Mouse (Mus musculus) neural tube, embryonic 11.5 days (tissue): ENCODE results near the gene Gckr. TPM values are rescaled to one million over a fixed set of nuclear protein-coding genes. Genes with fewer than 3 reads are reported as not detected.

ENCODE experiments used
- polyA plus RNA-seq: library from polyadenylated mRNA; unstranded; fragments of >200 nt; fragmentation: Nextera tagmentation; extraction: Ambion mirVana; gene quantifications from 2 replicates; pipeline ENCODE4 v1.2.1, GENCODE M21; 2014

The Gckr gene
- polyA plus RNA-seq, 1 experiment from 2014 or later = not detected

Other genes with a start within 250 kb of the Gckr start
- 95.1 and 98.5 TPM in 2 replicates for gene Atraid, start 249.1 kb upstream of the Gckr start, polyA plus RNA-seq
- gene Slc5a6, start 248.5 kb upstream of the Gckr start, polyA plus RNA-seq = 9.3 and 9.7 TPM in 2 replicates
- 27.9 and 28.2 TPM in 2 replicates for gene Cad, start 242.7 kb upstream of the Gckr start, polyA plus RNA-seq
- not detected in 2 replicates for gene Dnajc5g, start 191.2 kb upstream of the Gckr start, polyA plus RNA-seq
- gene Slc30a3, start 189.2 kb upstream of the Gckr start, polyA plus RNA-seq = 8.1 and 9.2 TPM in 2 replicates
- 0.45 and 0.81 TPM in 2 replicates for gene Trim54, start 180.7 kb upstream of the Gckr start, polyA plus RNA-seq
- not detected in 2 replicates for gene Ucn, start 158.6 kb upstream of the Gckr start, polyA plus RNA-seq
- gene Mpv17, start 143.2 kb upstream of the Gckr start, polyA plus RNA-seq = 44.8 and 52.2 TPM in 2 replicates
- gene Gm29609, start 117.5 kb upstream of the Gckr start, polyA plus RNA-seq = 1.3 and 1.7 TPM in 2 replicates
- gene Gtf3c2, start 117.3 kb upstream of the Gckr start, polyA plus RNA-seq = 75.1 and 89.0 TPM in 2 replicates
- gene Snx17, start 104.2 kb upstream of the Gckr start, polyA plus RNA-seq = 134 and 137 TPM in 2 replicates
- gene Eif2b4, start 104.0 kb upstream of the Gckr start, polyA plus RNA-seq = 69.6 and 77.7 TPM in 2 replicates
- 6.4 and 7.0 TPM in 2 replicates for gene Zfp513, start 95.1 kb upstream of the Gckr start, polyA plus RNA-seq
- 162 and 166 TPM in 2 replicates for gene Ppm1g, start 76.8 kb upstream of the Gckr start, polyA plus RNA-seq
- gene Nrbp1, start 56.6 kb upstream of the Gckr start, polyA plus RNA-seq = 154 and 163 TPM in 2 replicates
- 0.97 and 1.2 TPM in 2 replicates for gene Gm9970, start 56.2 kb upstream of the Gckr start, polyA plus RNA-seq
- gene Krtcap3, start 45.8 kb upstream of the Gckr start, polyA plus RNA-seq = 2.4 and 3.0 TPM in 2 replicates
- 33.0 and 36.7 TPM in 2 replicates for gene Ift172, start 6.3 kb upstream of the Gckr start, polyA plus RNA-seq
- 69.3 and 71.1 TPM in 2 replicates for gene Fndc4, start 1.4 kb upstream of the Gckr start, polyA plus RNA-seq
- 72.2 and 77.5 TPM in 2 replicates for gene Zfp512, start 155.0 kb downstream of the Gckr start, polyA plus RNA-seq
- gene 4930548H24Rik, start 188.3 kb downstream of the Gckr start, polyA plus RNA-seq = 0.30 TPM in 1 of 2 replicates, not detected in the other
- gene Gpn1, start 197.3 kb downstream of the Gckr start, polyA plus RNA-seq = 74.5 and 74.6 TPM in 2 replicates
- gene Slc4a1ap, start 229.6 kb downstream of the Gckr start, polyA plus RNA-seq = 30.9 and 35.4 TPM in 2 replicates
- 19.5 and 21.3 TPM in 2 replicates for gene Supt7l, start 230.4 kb downstream of the Gckr start, polyA plus RNA-seq